Mouse (Mus musculus): Measurements from ENCODE around the gene Actl7a.

Actl7a gene

DNA sequence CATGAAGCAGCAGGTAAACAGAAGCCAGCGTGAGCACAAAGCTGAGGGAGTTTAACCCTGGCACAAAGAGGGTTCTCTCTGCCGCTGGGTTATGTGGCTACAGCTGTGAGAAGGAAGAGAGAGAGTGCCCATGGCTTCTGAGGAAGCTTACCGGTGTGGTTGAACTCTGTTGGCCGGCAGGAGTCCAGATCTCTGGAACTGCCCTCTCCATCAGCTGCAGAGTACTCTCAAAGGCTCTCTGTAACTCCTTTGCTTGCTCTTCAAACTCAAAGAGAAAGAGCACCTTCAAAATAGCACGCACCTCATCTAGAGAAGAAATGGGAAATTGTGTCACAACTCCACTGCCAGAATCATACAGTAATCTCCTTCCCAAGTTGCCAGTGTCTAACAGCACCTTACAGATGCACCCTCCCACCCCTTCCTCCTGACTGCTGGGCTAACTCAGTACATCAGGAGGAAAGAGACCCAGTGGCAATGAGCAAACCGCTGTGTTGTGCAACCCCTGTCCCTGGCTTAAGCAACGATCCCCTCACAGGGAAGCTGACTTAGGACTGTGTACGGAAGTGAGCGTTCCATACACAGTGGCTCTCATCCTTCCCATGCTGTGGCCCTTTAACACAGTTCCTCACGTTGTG, 13.9 kb downstream of the Actl7a start:
- no peak for DNase-seq (ENCODE audit: extremely low spot score, low spot score)

DNA sequence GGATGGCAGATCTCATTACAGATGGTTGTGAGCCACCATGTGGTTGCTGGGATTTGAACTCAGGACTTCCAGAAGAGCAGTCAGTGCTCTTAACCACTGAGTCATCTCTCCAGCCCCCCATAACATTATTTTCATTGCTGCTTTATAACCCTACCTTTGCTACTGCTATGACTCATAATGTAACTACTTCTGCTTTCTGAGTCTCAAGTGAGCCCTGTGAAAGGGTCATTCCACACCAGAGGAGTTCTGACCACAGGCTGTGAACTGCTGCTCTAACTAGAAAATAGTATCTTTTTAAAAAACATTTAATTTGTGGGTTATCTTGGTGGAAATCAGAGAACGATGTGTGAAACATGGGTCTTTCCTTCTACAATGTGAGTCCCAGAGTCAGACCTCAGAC, 14.5 kb downstream of the Actl7a start:
- no peak for DNase-seq (ENCODE audit: extremely low spot score, low spot score)

DNA sequence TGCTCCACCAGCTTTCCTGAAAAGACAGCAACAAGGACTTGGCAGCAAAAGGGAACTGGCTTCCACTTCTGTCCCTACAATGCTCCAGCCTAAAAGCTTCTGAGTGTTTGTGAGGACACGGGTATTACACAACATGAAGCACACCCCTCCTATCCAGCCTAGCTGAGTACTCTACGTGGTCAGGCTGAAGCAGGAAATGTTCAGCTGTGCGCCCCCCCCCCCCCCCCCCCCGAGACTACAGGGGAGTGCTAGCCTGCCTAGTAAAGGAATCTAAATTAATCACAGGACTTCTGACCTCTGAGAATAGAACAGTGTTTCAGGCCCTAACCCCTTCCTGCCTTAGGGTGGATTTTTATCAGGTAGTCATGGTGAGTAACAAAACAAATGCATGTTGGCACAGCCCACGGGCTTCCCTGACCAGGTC, 24.7 kb downstream of the Actl7a start:
- DNase-seq (ENCODE audit: extremely low spot score, low spot score) = no peak

DNA sequence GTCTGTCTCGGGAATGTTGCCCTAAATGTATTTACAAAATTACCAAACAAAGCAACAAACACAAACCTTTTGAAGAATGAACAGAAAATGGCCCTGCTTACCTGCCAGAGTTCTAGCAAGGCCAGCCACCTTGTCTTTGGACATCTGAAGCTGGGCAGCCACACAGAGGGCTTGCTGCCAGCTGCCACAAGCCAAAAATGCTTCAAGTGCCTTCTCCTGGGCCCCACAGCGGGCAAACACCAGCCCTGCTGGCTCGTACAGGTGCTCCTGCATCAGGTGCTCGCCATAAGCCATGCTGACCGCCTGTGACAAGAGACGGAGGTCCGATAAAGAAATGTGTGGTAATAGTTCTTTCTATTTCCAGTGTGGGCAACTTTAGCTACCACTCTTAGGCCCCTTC, 25.7 kb downstream of the Actl7a start:
- DNase-seq (ENCODE audit: extremely low spot score, low spot score) = no peak

DNA sequence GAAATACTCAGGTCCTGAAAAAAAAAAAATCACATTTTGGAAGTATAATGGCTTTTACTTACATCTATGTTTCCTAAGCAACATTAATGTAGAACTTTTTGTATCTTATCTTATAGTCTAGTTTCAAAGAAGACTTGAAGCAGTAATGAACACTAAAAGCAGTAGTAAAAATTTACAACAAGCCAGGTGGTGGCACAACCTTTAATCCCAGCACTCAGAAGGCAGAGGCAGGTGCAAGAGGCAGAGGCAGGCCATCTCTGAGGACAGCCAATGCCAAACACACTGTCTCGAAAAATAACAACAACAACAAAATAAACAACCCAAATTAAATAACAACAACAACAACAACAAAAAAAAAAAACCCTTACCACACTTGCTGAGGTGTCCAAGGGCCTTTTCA, 27.9 kb downstream of the Actl7a start:
- DNase-seq (ENCODE audit: extremely low spot score, low spot score) = no peak

DNA sequence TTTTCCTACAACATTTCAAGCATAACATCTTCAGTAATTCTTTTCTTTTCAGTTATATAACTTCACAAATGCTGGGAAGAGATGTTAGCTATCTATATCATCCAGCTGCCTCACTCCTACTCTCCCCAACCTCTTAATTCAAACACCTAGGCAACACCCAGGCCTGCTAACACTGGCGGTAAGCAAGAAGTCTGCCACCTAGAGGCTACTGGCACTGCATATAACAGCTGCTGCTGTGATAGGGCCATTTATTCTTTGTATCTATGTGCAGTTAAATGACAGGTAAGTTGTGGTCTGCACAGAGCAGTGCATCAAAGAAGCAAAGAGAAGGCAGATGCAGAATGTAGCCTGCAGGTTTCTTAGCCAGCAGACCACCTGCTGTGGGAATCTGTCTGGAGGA, 48.2 kb downstream of the Actl7a start:
- DNase-seq (ENCODE audit: extremely low spot score, low spot score) = no peak

Data from neural tube, embryonic 10.5 days (tissue).